ENCODE assay signal across 9 mouse cellular contexts in the genomic region with DNA sequence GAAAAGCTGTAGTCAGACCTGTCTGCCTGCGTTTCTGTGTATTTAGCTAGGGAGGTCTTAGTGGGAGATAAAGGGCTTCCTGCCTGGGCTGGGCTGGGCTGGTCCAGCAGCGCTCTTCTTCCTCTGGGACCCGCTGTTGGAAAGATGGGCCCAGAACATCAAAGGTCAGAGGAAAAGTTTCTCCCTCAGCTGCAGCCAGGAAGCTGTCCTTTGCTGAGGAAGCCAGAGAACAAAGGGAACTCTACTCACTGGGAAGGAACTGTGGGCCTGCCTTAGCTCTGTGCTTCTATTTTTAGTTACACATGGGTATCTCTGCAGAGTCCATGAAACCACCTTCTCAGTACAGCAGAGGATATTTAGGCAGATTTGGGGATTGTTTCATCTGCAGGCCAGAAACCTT.
DNase-seq lines count a peak whose midpoint lies in the region; ATAC-seq and TF ChIP-seq lines count a peak whose summit lies in the region.
"Had no signal": no experiment of that assay in that cellular context is flagged by ENCODE, and none has a peak within 500 bp of the region (broad histone marks: within the 10 kb centered on the region; RNA-seq: fewer than 3 reads in every experiment).

No protein-coding gene starts in this region.

- H3K36me3 ChIP-seq in forebrain, postnatal 0 days (ENCODE audit: insufficient read depth), result no peaks in the 10 kb centered on the region
- no peaks in the 10 kb centered on the region for H3K36me3 ChIP-seq in forebrain, embryonic 13.5 days (ENCODE audit: poor library complexity, severe bottlenecking)
- H3K36me3 ChIP-seq in embryonic facial prominence, embryonic 14.5 days (ENCODE audit: control insufficient read depth, insufficient read depth, low read length), result no peaks in the 10 kb centered on the region
- H3K36me3 ChIP-seq in intestine, embryonic 14.5 days (ENCODE audit: control insufficient read depth, insufficient read depth, low read length), result no peaks in the 10 kb centered on the region

- no peak for TF ChIP-seq CTCF in forebrain, postnatal 0 days (IDR thresholded peaks at IDR 0.05; ENCODE audit: low read depth)

- H3K4me1 ChIP-seq in forebrain, postnatal 0 days (ENCODE audit: insufficient read depth), result no peaks in the 10 kb centered on the region
- no peaks in the 10 kb centered on the region for H3K4me1 ChIP-seq in forebrain, embryonic 13.5 days
- peaks cover 4% of the 10 kb centered on the region for H3K4me1 ChIP-seq in embryonic facial prominence, embryonic 14.5 days (ENCODE audit: control insufficient read depth, insufficient read depth, low read length)
- H3K4me1 ChIP-seq in intestine, embryonic 14.5 days (replicated peaks; ENCODE audit: control insufficient read depth, insufficient read depth, low read length), result 0 out of 2 replicates have a peak, but pooled peaks cover 7% of the 10 kb centered on the region

- H3K4me2 ChIP-seq in forebrain, postnatal 0 days (ENCODE audit: low read depth), result no peak overlapping the region
- no peak overlapping the region for H3K4me2 ChIP-seq in forebrain, embryonic 13.5 days
- no peak overlapping the region for H3K4me2 ChIP-seq in embryonic facial prominence, embryonic 14.5 days (ENCODE audit: low read depth, low read length)
- H3K4me2 ChIP-seq in intestine, embryonic 14.5 days (ENCODE audit: low read length), result no peak overlapping the region
- H3K4me2 ChIP-seq: liver, embryonic 11.5 days had no signal

- no peaks in the 10 kb centered on the region for H3K9me3 ChIP-seq in forebrain, postnatal 0 days (ENCODE audit: low read length)
- H3K9me3 ChIP-seq in forebrain, embryonic 13.5 days (replicated peaks), result no peaks in the 10 kb centered on the region
- no peaks in the 10 kb centered on the region for H3K9me3 ChIP-seq in embryonic facial prominence, embryonic 14.5 days (ENCODE audit: control insufficient read depth, low read length)
- H3K9me3 ChIP-seq in intestine, embryonic 14.5 days (ENCODE audit: control insufficient read depth, low read length), result no peaks in the 10 kb centered on the region

- no peaks in the 10 kb centered on the region for H3K27me3 ChIP-seq in forebrain, postnatal 0 days (ENCODE audit: insufficient read depth, low read length)
- H3K27me3 ChIP-seq in forebrain, embryonic 13.5 days, result no peaks in the 10 kb centered on the region
- H3K27me3 ChIP-seq in embryonic facial prominence, embryonic 14.5 days (replicated peaks; ENCODE audit: control insufficient read depth, insufficient read depth, low read length), result no peaks in the 10 kb centered on the region
- no peaks in the 10 kb centered on the region for H3K27me3 ChIP-seq in intestine, embryonic 14.5 days (replicated peaks; ENCODE audit: control insufficient read depth, insufficient read depth, low read length)

- no peak overlapping the region for H3K9ac ChIP-seq in forebrain, postnatal 0 days
- no peak overlapping the region for H3K9ac ChIP-seq in forebrain, embryonic 13.5 days
- no peak overlapping the region for H3K9ac ChIP-seq in embryonic facial prominence, embryonic 14.5 days (ENCODE audit: low read depth, low read length)
- no peak overlapping the region for H3K9ac ChIP-seq in intestine, embryonic 14.5 days (ENCODE audit: low read length)

- no peak for ATAC-seq in forebrain, postnatal 0 days
- ATAC-seq in forebrain, embryonic 13.5 days, result no peak
- ATAC-seq in embryonic facial prominence, embryonic 14.5 days (ENCODE audit: low read depth), result no peak
- ATAC-seq in intestine, embryonic 14.5 days (replicated peaks; ENCODE audit: low FRiP score, low TSS enrichment, low read depth), result no peak

- DNase-seq in forebrain, postnatal 0 days, result no peak
- peak; percentile 35 for DNase-seq in embryonic facial prominence, embryonic 14.5 days (ENCODE audit: low spot score)
- DNase-seq in intestine, embryonic 14.5 days (ENCODE audit: low spot score), result no peak
- DNase-seq in lung, postnatal 4 days, result peak; percentile 39 to 54
- DNase-seq in thymus, postnatal 4 days, result no peak
- DNase-seq in thymus, adult 18-20 months, result no peak
- DNase-seq in left cerebral cortex, adult 11 months (ENCODE audit: low spot score), result no peak

- 72% methylated on average over 3 of the region's 3 CpGs for WGBS in forebrain, postnatal 0 days
- WGBS in forebrain, embryonic 13.5 days, result 73% methylated on average over 3 of the region's 3 CpGs
- 49% methylated on average over 3 of the region's 3 CpGs for WGBS in embryonic facial prominence, embryonic 14.5 days
- 29% methylated on average over 3 of the region's 3 CpGs for WGBS in intestine, embryonic 14.5 days

- H3K4me3 ChIP-seq in forebrain, postnatal 0 days (ENCODE audit: low read depth, low read length), result no peak overlapping the region
- no peak overlapping the region for H3K4me3 ChIP-seq in forebrain, embryonic 13.5 days
- no peak overlapping the region for H3K4me3 ChIP-seq in embryonic facial prominence, embryonic 14.5 days (ENCODE audit: low read depth, low read length)
- H3K4me3 ChIP-seq in intestine, embryonic 14.5 days (ENCODE audit: low read depth, low read length), result no peak overlapping the region

- H3K27ac ChIP-seq in forebrain, postnatal 0 days (ENCODE audit: low read depth, low read length), result peak overlapping the region; percentile 40; the same call in 1 of the 2 replicates
- H3K27ac ChIP-seq in forebrain, embryonic 13.5 days, result no peak overlapping the region
- peak overlapping the region; percentile 66; the same call in 1 of the 2 replicates for H3K27ac ChIP-seq in embryonic facial prominence, embryonic 14.5 days (replicated peaks; ENCODE audit: low read depth, low read length)
- 0 out of 2 replicates have a peak overlapping the region, but pooled peaks have one; percentile 57 for H3K27ac ChIP-seq in intestine, embryonic 14.5 days (ENCODE audit: low read depth)

Comparison
In these comparisons a context has a peak if more than half of its experiments do, and no peak if none do; other contexts are left out.
1. DNase-seq: peak in embryonic facial prominence, embryonic 14.5 days (single experiment) and lung, postnatal 4 days (2 of 2); none in forebrain, postnatal 0 days (single experiment), intestine, embryonic 14.5 days (single experiment), thymus, postnatal 4 days (single experiment), thymus, adult 18-20 months (0 of 2) and left cerebral cortex, adult 11 months (single experiment).